Mouse (Mus musculus): ENCODE results near the gene Capn3. TPM values are rescaled to one million over a fixed set of nuclear protein-coding genes. Genes with fewer than 3 reads are reported as not detected.

Gene Capn3
- 1.6 and 2.6 TPM in 2 replicates for polyA plus RNA-seq (2016; fragmentation: Nextera tagmentation; extraction: Ambion mirVana)

GRCm38 (mm10) chr2:120455719-120456118 lies at the start of gene Capn3:
Capn3 (plus strand) TSS chr2:120456019.
- Histone ChIP-seq H3K36me3 (no peaks in the 10 kb centered on the region), H3K27me3 (ENCODE audit: insufficient read depth, poor library complexity, severe bottlenecking) (no peaks in the 10 kb centered on the region), H3K4me1 (replicated peaks) (no peaks in the 10 kb centered on the region; the same call in 1 of the 2 replicates), H3K4me3 (no peak within 1 kb of the TSS), H3K9me3 (no peaks in the 10 kb centered on the region), H3K27ac (no peak within 1 kb of the TSS)
- no peak for DNase-seq (ENCODE audit: low spot score)
- WGBS: 78% methylated on average over 4 of the region's 4 CpGs

DNA sequence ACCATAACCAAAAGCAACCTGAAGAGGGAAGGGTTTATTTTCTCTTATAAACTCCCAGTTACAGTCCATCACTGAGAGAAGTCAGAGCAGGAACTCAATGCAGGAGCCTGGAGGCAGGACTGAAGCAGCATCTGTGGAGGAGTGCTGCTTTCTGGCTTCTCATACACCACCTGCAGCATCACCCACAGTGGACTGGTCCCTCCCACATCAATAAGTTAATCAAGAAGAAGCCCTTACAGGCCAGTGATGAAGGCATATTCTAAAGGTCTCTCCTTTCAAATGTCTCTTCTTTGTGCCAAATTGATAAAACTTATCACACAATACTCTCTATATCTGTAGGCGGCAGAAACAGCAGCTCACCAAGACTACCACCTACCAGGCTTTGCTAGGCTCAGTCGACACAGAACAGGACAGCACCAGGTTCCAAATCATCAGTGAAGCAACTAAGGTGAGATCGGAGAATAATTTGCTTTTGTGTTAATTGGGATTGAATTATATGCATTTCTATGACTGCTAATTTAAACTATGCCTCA lies 44.7 kb upstream of the Capn3 start:
- Histone ChIP-seq H3K4me1 (replicated peaks) (no peaks in the 10 kb centered on the region), H3K4me3 (no peak overlapping the region), H3K27me3 (ENCODE audit: insufficient read depth, poor library complexity, severe bottlenecking) (no peaks in the 10 kb centered on the region), H3K36me3 (0 out of 2 replicates have a peak, but pooled peaks cover 6% of the 10 kb centered on the region), H3K9me3 (peaks cover 9% of the 10 kb centered on the region; the same call in 1 of the 2 replicates), H3K27ac (no peak overlapping the region)
- WGBS: 89% methylated on average over 3 of the region's 3 CpGs
- no peak for DNase-seq (ENCODE audit: low spot score)

DNA sequence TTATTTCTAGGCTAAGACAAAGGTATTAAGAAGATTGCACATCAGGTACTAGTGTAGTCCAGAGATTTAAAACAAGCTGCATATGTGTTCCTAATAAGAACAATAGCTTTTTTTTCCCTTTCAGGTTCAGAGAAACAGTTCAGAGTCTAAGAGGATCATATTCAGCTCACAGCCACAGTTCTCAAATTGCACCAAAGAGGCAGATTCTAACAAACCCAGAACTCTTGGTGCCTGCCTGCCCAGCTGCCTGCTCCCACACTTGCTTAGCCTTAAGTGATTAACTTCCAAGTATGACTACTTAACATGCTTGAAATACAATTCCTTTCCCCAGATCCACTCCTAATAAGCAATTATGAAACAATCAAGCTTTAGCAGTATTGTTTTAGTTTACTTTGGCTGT lies 41.7 kb upstream of the Capn3 start:
- H3K27ac ChIP-seq: no peak overlapping the region
- H3K36me3 ChIP-seq: no peaks in the 10 kb centered on the region
- H3K4me1 ChIP-seq (replicated peaks): no peaks in the 10 kb centered on the region
- DNase-seq (ENCODE audit: low spot score): no peak
- no peaks in the 10 kb centered on the region for H3K27me3 ChIP-seq (ENCODE audit: insufficient read depth, poor library complexity, severe bottlenecking)
- H3K9me3 ChIP-seq: peaks cover 3% of the 10 kb centered on the region; the same call in 1 of the 2 replicates
- H3K4me3 ChIP-seq: no peak overlapping the region

GRCm38 (mm10) chr2:120414738-120415414 lies 40.9 kb upstream of the Capn3 start:
- H3K27ac ChIP-seq: no peak overlapping the region

DNA sequence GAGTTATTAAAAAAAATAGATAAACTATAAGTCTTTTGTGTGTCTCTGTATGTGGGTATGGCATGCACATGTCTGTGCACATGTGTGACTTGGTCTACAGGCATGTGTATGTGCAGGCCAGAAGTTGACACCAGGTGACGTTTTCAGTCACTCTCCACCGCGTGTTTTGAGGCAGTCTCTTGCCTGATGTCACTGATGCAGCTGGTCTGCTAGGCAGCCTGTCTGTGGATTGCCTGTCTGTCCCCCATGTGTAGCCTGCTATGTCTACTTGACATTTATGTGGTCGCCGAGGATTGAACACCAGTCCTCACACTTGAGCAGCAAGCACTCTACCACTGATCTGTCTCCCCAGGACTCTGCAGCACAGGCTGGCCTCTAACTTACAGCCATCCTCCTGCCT lies 31.4 kb upstream of the Capn3 start:
- H3K4me1 ChIP-seq (replicated peaks): no peaks in the 10 kb centered on the region
- H3K27ac ChIP-seq: no peak overlapping the region
- no peak for DNase-seq (ENCODE audit: low spot score)
- no peaks in the 10 kb centered on the region for H3K9me3 ChIP-seq
- H3K27me3 ChIP-seq (ENCODE audit: insufficient read depth, poor library complexity, severe bottlenecking): no peaks in the 10 kb centered on the region
- H3K36me3 ChIP-seq: no peaks in the 10 kb centered on the region
- 84% methylated on average over 5 of the region's 5 CpGs for WGBS
- no peak overlapping the region for H3K4me3 ChIP-seq

More at GRCm38 (mm10) chr2:120414738-120415414, 40.9 kb upstream of the Capn3 start:
- no peak for DNase-seq (ENCODE audit: low spot score)
- Histone ChIP-seq H3K4me3 (no peak overlapping the region), H3K4me1 (replicated peaks) (no peaks in the 10 kb centered on the region), H3K36me3 (no peaks in the 10 kb centered on the region), H3K9me3 (no peaks in the 10 kb centered on the region), H3K27me3 (ENCODE audit: insufficient read depth, poor library complexity, severe bottlenecking) (no peaks in the 10 kb centered on the region)
- WGBS: 65% methylated on average over 1 of the region's 1 CpGs

DNA sequence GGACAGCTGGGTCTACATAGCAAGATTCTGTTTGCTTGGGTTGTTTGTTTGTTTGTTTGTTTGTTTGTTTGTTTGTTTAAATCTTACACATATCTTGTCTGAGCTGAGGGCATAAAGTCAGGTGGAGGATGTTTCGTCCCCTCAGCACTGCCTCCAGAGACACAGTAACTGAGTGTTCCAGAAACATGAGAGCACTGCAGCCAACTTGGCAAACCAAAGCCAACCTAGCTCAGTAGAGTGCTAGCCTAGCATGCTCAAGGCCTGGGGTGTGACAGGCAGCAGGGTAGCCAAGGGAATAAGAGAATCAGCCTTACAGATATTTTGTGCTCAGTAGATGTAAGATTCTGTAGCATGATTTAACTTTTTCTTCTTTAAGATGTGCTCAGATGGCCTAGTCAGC lies 11.3 kb upstream of the Capn3 start:
- H3K9me3 ChIP-seq: no peaks in the 10 kb centered on the region
- no peaks in the 10 kb centered on the region for H3K36me3 ChIP-seq
- H3K27me3 ChIP-seq (ENCODE audit: insufficient read depth, poor library complexity, severe bottlenecking): no peaks in the 10 kb centered on the region
- 91% methylated on average over 1 of the region's 1 CpGs for WGBS
- H3K4me3 ChIP-seq: no peak overlapping the region
- DNase-seq (ENCODE audit: low spot score): no peak
- H3K4me1 ChIP-seq (replicated peaks): no peaks in the 10 kb centered on the region
- no peak overlapping the region for H3K27ac ChIP-seq

GRCm38 (mm10) chr2:120446373-120446772 lies 9.4 kb upstream of the Capn3 start:
- Histone ChIP-seq H3K9me3 (no peaks in the 10 kb centered on the region), H3K36me3 (no peaks in the 10 kb centered on the region), H3K4me3 (no peak overlapping the region), H3K27me3 (ENCODE audit: insufficient read depth, poor library complexity, severe bottlenecking) (no peaks in the 10 kb centered on the region), H3K27ac (no peak overlapping the region), H3K4me1 (replicated peaks) (no peaks in the 10 kb centered on the region; the same call in 1 of the 2 replicates)
- DNase-seq (ENCODE audit: low spot score): no peak
- WGBS: 79% methylated on average over 10 of the region's 10 CpGs

GRCm38 (mm10) chr2:120447306-120447705 lies 8.5 kb upstream of the Capn3 start:
- H3K27me3 ChIP-seq (ENCODE audit: insufficient read depth, poor library complexity, severe bottlenecking): no peaks in the 10 kb centered on the region
- no peak for DNase-seq (ENCODE audit: low spot score)
- no peaks in the 10 kb centered on the region for H3K9me3 ChIP-seq
- 96% methylated on average over 1 of the region's 1 CpGs for WGBS
- no peak overlapping the region for H3K27ac ChIP-seq
- no peaks in the 10 kb centered on the region; the same call in 1 of the 2 replicates for H3K4me1 ChIP-seq (replicated peaks)
- no peak overlapping the region for H3K4me3 ChIP-seq
- H3K36me3 ChIP-seq: no peaks in the 10 kb centered on the region

- Histone ChIP-seq H3K4me1 (replicated peaks) (no peaks in the 10 kb centered on the region; the same call in 1 of the 2 replicates), H3K9me3 (no peaks in the 10 kb centered on the region), H3K4me3 (no peak overlapping the region), H3K27ac (no peak overlapping the region), H3K27me3 (ENCODE audit: insufficient read depth, poor library complexity, severe bottlenecking) (no peaks in the 10 kb centered on the region), H3K36me3 (no peaks in the 10 kb centered on the region)
- 68% methylated on average over 6 of the region's 6 CpGs for WGBS
- no peak for DNase-seq (ENCODE audit: low spot score)
Measured at GRCm38 (mm10) chr2:120450724-120451123, 5.1 kb upstream of the Capn3 start.

DNA sequence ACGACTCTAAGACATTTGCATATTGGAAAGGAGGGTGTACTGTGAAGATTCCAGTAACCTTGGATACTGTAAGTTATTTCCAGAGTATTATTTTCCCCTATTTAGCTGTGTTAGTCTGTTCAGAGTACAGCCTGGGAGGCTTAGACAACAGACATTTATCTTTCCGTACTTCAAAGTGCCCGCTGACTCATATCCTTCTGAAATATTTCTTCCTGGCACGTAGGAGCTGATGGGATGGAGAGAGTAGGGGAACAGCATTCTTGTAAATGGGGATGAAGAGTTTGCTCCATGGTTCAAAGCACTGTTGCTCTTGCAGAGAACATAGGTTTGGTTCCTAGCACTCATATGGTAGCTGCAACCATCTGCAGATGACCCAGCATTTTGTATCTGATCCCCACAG lies 3.2 kb upstream of the Capn3 start:
- no peak for DNase-seq (ENCODE audit: low spot score)
- Histone ChIP-seq H3K36me3 (no peaks in the 10 kb centered on the region), H3K4me3 (no peak overlapping the region), H3K27ac (no peak overlapping the region), H3K9me3 (no peaks in the 10 kb centered on the region), H3K4me1 (replicated peaks) (no peaks in the 10 kb centered on the region; the same call in 1 of the 2 replicates), H3K27me3 (ENCODE audit: insufficient read depth, poor library complexity, severe bottlenecking) (no peaks in the 10 kb centered on the region)
- 83% methylated on average over 4 of the region's 4 CpGs for WGBS

GRCm38 (mm10) chr2:120454987-120455386 lies 832 bp upstream of the Capn3 start:
- Histone ChIP-seq H3K36me3 (no peaks in the 10 kb centered on the region), H3K27ac (no peak overlapping the region), H3K27me3 (ENCODE audit: insufficient read depth, poor library complexity, severe bottlenecking) (no peaks in the 10 kb centered on the region), H3K4me3 (no peak overlapping the region), H3K9me3 (no peaks in the 10 kb centered on the region), H3K4me1 (replicated peaks) (no peaks in the 10 kb centered on the region; the same call in 1 of the 2 replicates)
- WGBS: 84% methylated on average over 2 of the region's 2 CpGs
- DNase-seq (ENCODE audit: low spot score): no peak

- H3K27me3 ChIP-seq (ENCODE audit: insufficient read depth, poor library complexity, severe bottlenecking): no peaks in the 10 kb centered on the region
- no peaks in the 10 kb centered on the region for H3K4me1 ChIP-seq (replicated peaks)
- no peak overlapping the region for H3K4me3 ChIP-seq
- DNase-seq (ENCODE audit: low spot score): no peak
- H3K27ac ChIP-seq: no peak overlapping the region
- no peaks in the 10 kb centered on the region for H3K9me3 ChIP-seq
- WGBS: 91% methylated on average over 4 of the region's 4 CpGs
- no peaks in the 10 kb centered on the region for H3K36me3 ChIP-seq
Measured at GRCm38 (mm10) chr2:120460216-120460615, 4.4 kb downstream of the Capn3 start.

GRCm38 (mm10) chr2:120463328-120463727 lies 7.5 kb downstream of the Capn3 start:
- no peaks in the 10 kb centered on the region for H3K9me3 ChIP-seq
- H3K36me3 ChIP-seq: no peaks in the 10 kb centered on the region
- 95% methylated on average over 7 of the region's 7 CpGs for WGBS
- no peaks in the 10 kb centered on the region for H3K27me3 ChIP-seq (ENCODE audit: insufficient read depth, poor library complexity, severe bottlenecking)
- DNase-seq (ENCODE audit: low spot score): no peak
- no peak overlapping the region for H3K27ac ChIP-seq
- no peaks in the 10 kb centered on the region for H3K4me1 ChIP-seq (replicated peaks)
- no peak overlapping the region for H3K4me3 ChIP-seq

All from hindbrain, embryonic 10.5 days (tissue).